Mouse (Mus musculus) C3H10T1/2 (cell line): ENCODE results near the gene Spic. TPM values are rescaled to one million over a fixed set of nuclear protein-coding genes. Genes with fewer than 3 reads are reported as not detected.

ENCODE experiments used
- polyA plus RNA-seq, 2 experiments: library from polyadenylated mRNA; unstranded; fragments of >200 nt; fragmentation: generic; extraction: Trizol; gene quantifications; one replicate each; pipeline ENCODE4 v1.2.1; 2012; ENCODE audit warnings: missing spikeins in 2 of 2

Gene Spic
- not detected for polyA plus RNA-seq

DNA sequence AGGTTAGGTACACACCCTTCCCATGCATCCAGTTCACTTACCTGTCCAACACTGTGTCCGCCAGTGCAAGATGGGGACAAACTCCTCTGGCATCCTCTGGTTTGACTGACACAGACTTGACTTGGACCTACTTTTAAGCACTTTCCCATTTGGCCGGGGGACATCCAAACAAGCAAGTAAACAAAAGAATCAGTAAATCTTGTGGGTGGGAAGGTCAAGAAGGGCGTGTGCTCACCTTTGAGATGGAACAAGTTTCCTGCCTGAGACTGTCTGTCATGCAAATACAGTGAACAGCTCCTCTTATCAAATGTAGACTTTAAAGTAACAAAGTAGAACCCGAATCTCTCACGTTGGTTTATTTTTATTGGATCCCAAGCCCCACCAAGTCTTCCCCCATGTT is at the start of gene Spic:
TSS of gene Spic (minus strand) at position 91 of the 400 bp plus-strand sequence.

DNA sequence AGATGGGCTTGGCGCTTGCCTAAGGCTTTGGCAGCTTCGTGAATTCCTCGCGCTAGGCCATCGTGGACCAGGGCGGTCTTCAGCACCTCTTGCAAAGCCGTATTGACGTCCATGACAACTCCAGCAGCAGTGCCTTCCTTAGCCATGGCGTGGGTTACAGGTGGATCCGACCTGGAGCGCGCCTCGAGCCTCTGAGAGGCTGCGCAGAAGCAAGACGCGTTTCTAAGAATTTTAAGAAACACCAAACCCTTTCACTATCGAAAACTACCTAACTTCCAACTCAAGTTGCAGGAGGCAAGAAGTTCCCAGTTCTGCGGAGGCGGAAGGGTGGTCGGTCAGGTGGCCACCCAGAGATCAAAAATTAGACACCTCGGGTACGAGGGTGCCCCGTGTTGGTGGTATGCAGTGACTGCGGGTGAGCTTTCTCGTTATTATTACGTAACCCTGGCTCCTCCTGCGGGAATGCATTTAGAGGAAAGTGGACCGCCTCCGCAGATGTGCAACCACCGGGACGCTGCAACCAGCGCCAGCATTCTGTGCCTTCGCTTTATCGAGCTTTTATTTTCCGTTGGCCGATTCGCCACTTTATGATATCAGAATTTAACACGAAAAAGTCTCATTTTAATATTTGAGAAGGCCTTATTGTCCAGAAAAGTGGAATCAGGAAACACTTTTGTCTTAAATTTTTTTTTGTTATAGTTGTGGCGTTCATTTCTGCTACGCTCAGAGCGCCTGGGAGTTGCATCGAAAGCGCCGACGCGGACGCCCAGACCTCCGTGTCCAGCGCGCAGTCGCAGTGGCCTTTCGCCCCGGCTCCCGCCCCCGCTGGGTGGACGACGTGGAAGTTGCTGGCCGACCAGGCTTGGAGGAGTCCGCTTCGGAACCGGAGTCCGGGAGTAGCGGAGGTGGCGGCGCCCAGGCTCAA is 46.0 kb upstream of the Spic start, which contains the start of gene Arl1:
TSS of gene Arl1 (plus strand) at position 288 of the 925 bp plus-strand sequence.

Other genes with a start within 250 kb of the Spic start
- not detected for gene Sycp3, start 225.4 kb downstream of the Spic start, polyA plus RNA-seq
- 10 to 100 TPM in 1 of 2 experiments, 1 to 10 TPM in 1; 3.5 to 10.1 TPM for gene Chpt1, start 180.9 kb downstream of the Spic start, polyA plus RNA-seq
- not detected for gene Mybpc1, start 79.9 kb downstream of the Spic start, polyA plus RNA-seq
- 10 to 100 TPM in 1 of 2 experiments, 1 to 10 TPM in 1; 8.6 to 73.9 TPM for gene Arl1, start 45.8 kb upstream of the Spic start, polyA plus RNA-seq
- 10 to 100 TPM in 1 of 2 experiments, 1 to 10 TPM in 1; 5.5 to 11.2 TPM for gene Utp20, start 141.8 kb upstream of the Spic start, polyA plus RNA-seq
- gene Slc5a8, start 201.0 kb upstream of the Spic start, polyA plus RNA-seq = under 1 TPM; 0.01 to 0.02 TPM